Mouse (Mus musculus): ENCODE data around the gene Cenpu. TPM values are rescaled to one million over a fixed set of nuclear protein-coding genes. Genes with fewer than 3 reads are reported as not detected.
A peak's percentile ranks its signal among the peaks of the same experiment; 100 is the strongest.

Cenpu gene
- 10.2 and 12.5 TPM in 2 replicates for polyA plus RNA-seq (2014; fragmentation: Nextera tagmentation; extraction: Ambion mirVana)

DNA sequence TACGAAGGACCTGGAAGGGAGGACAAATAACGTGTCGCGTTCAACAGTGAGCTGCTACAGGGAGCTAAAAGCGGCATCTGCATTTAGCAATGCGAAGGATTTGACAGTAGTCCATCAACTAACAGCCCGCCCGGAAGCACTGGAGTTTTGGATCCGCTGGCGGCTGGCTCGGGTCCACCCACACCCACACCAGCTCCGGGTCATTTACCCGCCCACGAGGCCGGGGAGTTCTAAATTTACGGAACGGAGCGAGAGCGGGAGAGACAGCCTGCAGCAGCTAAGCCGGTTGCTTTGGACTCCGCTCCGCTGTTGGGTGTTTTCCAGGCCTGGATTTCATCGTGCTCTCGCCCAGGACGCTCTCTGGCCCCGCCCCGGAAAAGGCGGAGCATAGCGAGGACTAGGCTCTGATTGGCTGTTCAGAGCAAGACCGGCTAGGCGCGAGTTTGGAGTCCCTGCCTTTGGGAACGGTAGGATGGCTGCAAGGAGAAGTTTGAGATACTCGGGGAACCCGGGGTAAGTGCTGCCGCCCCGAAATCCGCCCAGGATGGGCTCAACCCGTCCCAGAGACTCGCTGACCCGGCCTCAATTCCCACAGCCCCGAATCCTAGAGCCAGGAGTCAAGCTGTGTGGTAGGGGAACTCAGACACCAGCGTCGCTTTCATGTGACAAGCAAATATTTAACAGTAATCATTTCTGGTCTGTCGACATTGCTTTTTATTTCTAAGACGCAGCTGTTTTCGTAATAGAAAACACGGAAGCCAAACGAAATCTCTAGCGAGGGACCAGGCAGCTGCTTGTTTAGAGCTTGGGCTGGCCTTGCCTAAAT, at the start of gene Cenpu:
Gene Cenpu (plus strand): TSS at position 414 of the 826 bp plus-strand sequence.
- peak; percentile 96 for ATAC-seq (ENCODE audit: insufficient number of reproducible peaks, insufficient read depth, low FRiP score, low read depth)
- H3K27ac ChIP-seq (replicated peaks in 1 of 2; ENCODE audit: control insufficient read depth in 1 of 2, insufficient read depth in 1 of 2, low read depth in 2 of 2, low read length in 2 of 2), result peak within 1 kb of the TSS; percentile 79 to 87
- H3K4me3 ChIP-seq (ENCODE audit: control insufficient read depth in 1 of 2, insufficient read depth in 1 of 2, low read depth in 1 of 2, low read length in 2 of 2), result peak within 1 kb of the TSS; percentile 54 to 91
- peaks cover 6 to 10% of the 10 kb centered on the region in 2 experiments for H3K4me1 ChIP-seq (ENCODE audit: control insufficient read depth in 2 of 2, insufficient read depth in 2 of 2, low read length in 2 of 2)
- peak within 1 kb of the TSS; percentile 72 for H3K9ac ChIP-seq (ENCODE audit: low read length)
- peak within 1 kb of the TSS; percentile 74 for H3K4me2 ChIP-seq (ENCODE audit: low read length)
- peaks cover 9% of the 10 kb centered on the region; the same call in 1 of the 2 replicates for H3K36me3 ChIP-seq (ENCODE audit: control insufficient read depth, insufficient read depth, low read length)
- H3K9me3 ChIP-seq (ENCODE audit: control insufficient read depth, low read length), result no peaks in the 10 kb centered on the region
- WGBS, result under 1% methylated on average over 50 of the region's 50 CpGs
- H3K27me3 ChIP-seq (ENCODE audit: control insufficient read depth, insufficient read depth, low read length), result no peaks in the 10 kb centered on the region

DNA sequence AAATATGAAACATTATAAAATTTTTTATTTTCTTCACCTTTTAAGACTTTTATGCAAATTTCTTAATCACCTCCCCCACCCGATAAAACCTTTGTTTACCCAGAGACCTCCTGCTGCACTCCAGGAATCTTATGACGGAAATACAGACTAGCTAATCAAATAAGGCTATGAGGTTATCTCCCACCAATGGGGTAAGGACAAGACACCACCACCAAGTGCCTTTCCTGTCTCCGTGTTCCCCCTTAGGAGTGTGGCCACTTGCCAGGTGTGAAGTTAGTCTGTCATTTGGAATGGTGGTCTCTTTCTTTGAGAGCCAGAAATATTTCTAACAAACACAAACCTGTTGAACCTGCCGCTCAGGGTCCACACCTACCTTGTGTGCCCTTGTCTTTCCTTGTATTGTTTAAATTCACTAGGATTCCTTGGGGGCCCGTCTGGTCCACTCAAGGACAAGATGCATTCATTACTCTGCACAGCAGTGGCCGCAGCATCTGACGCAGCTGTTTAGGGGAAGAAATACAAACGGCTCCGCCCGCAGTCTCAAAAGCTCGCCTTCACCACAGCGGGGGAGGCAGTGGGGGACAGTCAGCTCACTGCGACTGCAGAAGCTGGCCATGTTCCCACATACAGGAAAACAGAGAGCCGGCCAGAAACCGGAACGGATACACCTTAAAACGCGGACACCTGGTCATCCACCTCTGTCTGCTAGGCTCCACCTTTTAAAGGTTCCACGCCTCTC, 49.3 kb upstream of the Cenpu start:
- peak overlapping the region; percentile 35; the same call in 1 of the 2 replicates for H3K9ac ChIP-seq (ENCODE audit: low read length)

DNA sequence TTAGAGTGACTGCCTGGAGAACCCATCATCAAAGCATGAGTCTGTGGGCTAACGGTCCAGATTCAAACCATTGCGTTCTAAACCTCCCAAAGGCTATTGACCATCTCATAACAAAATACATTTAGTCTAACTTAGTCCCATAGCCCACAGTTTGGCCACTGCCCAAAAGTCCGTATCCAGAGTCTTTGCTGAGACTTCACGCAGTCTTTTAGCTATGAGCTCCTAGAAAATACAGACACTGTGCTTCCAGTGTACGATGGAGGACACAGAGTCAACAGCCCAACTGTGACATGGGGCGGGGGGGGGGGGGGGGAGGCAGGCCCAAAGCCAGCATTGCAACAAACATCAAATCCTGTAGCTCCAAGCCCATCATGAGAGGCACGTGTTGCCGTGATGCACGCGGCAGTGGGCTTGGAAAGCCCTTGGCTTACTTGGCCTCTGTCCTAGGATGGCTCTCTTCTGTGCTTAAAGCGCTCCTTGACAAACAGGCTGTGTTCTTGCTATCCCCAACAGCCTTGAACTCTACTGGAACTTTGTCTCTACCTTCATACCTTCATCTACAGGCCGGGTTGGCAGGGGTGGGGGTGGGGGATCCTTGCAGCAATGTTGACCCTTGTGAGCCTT, 48.6 kb upstream of the Cenpu start:
- Histone ChIP-seq H3K4me1 (ENCODE audit: control insufficient read depth in 2 of 2, insufficient read depth in 2 of 2, low read length in 2 of 2) (peaks cover 12 to 17% of the 10 kb centered on the region in 2 experiments), H3K9me3 (ENCODE audit: control insufficient read depth, low read length) (no peaks in the 10 kb centered on the region), H3K9ac (ENCODE audit: low read length) (no peak overlapping the region), H3K27me3 (ENCODE audit: control insufficient read depth, insufficient read depth, low read length) (no peaks in the 10 kb centered on the region), H3K4me2 (ENCODE audit: low read length) (peak overlapping the region; percentile 59), H3K4me3 (ENCODE audit: control insufficient read depth in 1 of 2, insufficient read depth in 1 of 2, low read depth in 1 of 2, low read length in 2 of 2) (peak overlapping the region in 1 of 2 experiments; percentile 23; a peak in 2 of 4 replicates), H3K36me3 (ENCODE audit: control insufficient read depth, insufficient read depth, low read length) (peaks cover 20% of the 10 kb centered on the region), H3K27ac (replicated peaks in 1 of 2; ENCODE audit: control insufficient read depth in 1 of 2, insufficient read depth in 1 of 2, low read depth in 2 of 2, low read length in 2 of 2) (no peak overlapping the region)
- WGBS, result 83% methylated on average over 11 of the region's 12 CpGs
- ATAC-seq (ENCODE audit: insufficient number of reproducible peaks, insufficient read depth, low FRiP score, low read depth), result no peak

More for the DNA sequence above, 49.3 kb upstream of the Cenpu start:
- Histone ChIP-seq H3K4me2 (ENCODE audit: low read length) (peak overlapping the region; percentile 59), H3K9me3 (ENCODE audit: control insufficient read depth, low read length) (no peaks in the 10 kb centered on the region), H3K4me1 (ENCODE audit: control insufficient read depth in 2 of 2, insufficient read depth in 2 of 2, low read length in 2 of 2) (peaks cover 16 to 22% of the 10 kb centered on the region in 2 experiments), H3K27me3 (ENCODE audit: control insufficient read depth, insufficient read depth, low read length) (no peaks in the 10 kb centered on the region), H3K4me3 (ENCODE audit: control insufficient read depth in 1 of 2, insufficient read depth in 1 of 2, low read depth in 1 of 2, low read length in 2 of 2) (peak overlapping the region; percentile 21 to 23), H3K36me3 (ENCODE audit: control insufficient read depth, insufficient read depth, low read length) (peaks cover 19% of the 10 kb centered on the region), H3K27ac (replicated peaks in 1 of 2; ENCODE audit: control insufficient read depth in 1 of 2, insufficient read depth in 1 of 2, low read depth in 2 of 2, low read length in 2 of 2) (no peak overlapping the region)
- ATAC-seq (ENCODE audit: insufficient number of reproducible peaks, insufficient read depth, low FRiP score, low read depth), result no peak
- 36% methylated on average over 19 of the region's 19 CpGs for WGBS

DNA sequence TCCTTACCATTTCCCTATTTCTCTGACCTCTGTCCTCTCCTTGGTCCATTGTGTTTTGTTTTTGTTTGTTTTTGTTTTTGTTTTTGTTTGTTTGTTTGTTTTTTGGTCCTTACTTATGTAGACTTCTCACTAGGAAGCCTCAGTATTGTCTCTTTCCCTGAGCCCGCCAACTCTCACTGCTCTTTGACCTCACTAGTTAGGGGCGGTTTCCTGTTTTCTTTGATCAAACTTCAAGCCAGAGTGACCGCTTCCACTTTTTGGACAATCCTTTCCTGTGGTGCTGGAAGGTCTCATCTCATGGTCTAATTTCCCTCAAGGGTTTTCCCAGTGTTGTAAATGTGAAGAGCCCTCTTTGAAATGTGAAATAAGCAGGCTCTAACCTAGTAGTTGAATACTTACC, 47.6 kb upstream of the Cenpu start:
- Histone ChIP-seq H3K9me3 (ENCODE audit: control insufficient read depth, low read length) (no peaks in the 10 kb centered on the region), H3K9ac (ENCODE audit: low read length) (no peak overlapping the region), H3K4me2 (ENCODE audit: low read length) (no peak overlapping the region), H3K27ac (replicated peaks in 1 of 2; ENCODE audit: control insufficient read depth in 1 of 2, insufficient read depth in 1 of 2, low read depth in 2 of 2, low read length in 2 of 2) (no peak overlapping the region), H3K4me3 (ENCODE audit: control insufficient read depth in 1 of 2, insufficient read depth in 1 of 2, low read depth in 1 of 2, low read length in 2 of 2) (no peak overlapping the region), H3K4me1 (ENCODE audit: control insufficient read depth in 2 of 2, insufficient read depth in 2 of 2, low read length in 2 of 2) (peaks cover 10 to 13% of the 10 kb centered on the region in 2 experiments), H3K36me3 (ENCODE audit: control insufficient read depth, insufficient read depth, low read length) (peaks cover 29% of the 10 kb centered on the region), H3K27me3 (ENCODE audit: control insufficient read depth, insufficient read depth, low read length) (no peaks in the 10 kb centered on the region)
- WGBS, result 72% methylated on average over 3 of the region's 3 CpGs
- ATAC-seq (ENCODE audit: insufficient number of reproducible peaks, insufficient read depth, low FRiP score, low read depth), result no peak

DNA sequence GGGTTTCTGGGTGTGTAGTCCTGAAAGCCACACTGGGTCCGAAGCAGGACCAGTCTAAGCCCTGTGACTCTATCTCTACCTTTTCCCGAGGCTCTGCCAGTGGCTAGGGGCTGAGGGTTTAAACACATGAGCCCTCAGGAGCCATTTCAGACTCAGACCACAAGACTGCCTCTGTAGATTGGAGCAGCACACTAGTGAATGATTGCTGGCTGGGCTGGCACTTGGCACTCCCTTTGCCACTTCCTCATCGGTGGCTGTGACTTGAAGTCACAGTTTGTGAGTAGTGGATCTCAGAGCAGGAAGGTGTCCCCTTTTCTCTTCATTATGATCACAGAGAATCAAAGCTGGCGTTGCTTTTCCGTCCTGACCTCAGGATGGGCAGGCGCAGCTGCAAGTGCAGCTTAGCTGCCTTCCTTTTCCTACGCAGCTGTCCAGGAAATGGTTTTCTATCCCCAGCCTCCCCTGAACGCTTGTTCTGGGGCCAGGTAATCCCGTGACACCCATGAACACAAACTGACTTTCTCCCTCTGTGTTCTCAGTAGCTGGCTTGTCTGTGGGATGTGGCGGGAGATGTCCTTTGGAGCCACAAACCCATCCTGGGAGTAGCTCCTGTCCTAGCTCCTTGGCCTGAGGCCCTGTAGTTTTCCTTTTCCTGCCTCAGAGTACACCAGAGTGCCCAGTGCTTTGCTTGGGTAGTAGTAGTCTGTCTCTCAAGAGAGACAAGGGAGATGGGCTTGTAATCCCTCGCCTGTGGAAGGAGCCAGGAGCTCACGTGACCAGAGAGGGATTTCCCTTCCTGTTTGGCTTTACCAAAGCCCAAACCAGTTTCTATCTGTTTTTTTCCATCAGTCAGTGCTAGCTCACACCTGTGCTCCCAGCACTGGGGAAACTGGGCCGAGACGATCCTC, 43.1 kb upstream of the Cenpu start:
- H3K27ac ChIP-seq (replicated peaks in 1 of 2; ENCODE audit: control insufficient read depth in 1 of 2, insufficient read depth in 1 of 2, low read depth in 2 of 2, low read length in 2 of 2), result no peak overlapping the region
- H3K4me1 ChIP-seq (ENCODE audit: control insufficient read depth in 2 of 2, insufficient read depth in 2 of 2, low read length in 2 of 2), result peaks cover 0 to 5% of the 10 kb centered on the region in 2 experiments; a peak in 2 of 4 replicates
- no peaks in the 10 kb centered on the region for H3K27me3 ChIP-seq (ENCODE audit: control insufficient read depth, insufficient read depth, low read length)
- 79% methylated on average over 14 of the region's 14 CpGs for WGBS
- H3K36me3 ChIP-seq (ENCODE audit: control insufficient read depth, insufficient read depth, low read length), result peaks cover 51% of the 10 kb centered on the region
- peak; percentile 21; the same call in 1 of the 2 replicates for ATAC-seq (ENCODE audit: insufficient number of reproducible peaks, insufficient read depth, low FRiP score, low read depth)
- no peak overlapping the region for H3K9ac ChIP-seq (ENCODE audit: low read length)
- H3K4me3 ChIP-seq (ENCODE audit: control insufficient read depth in 1 of 2, insufficient read depth in 1 of 2, low read depth in 1 of 2, low read length in 2 of 2), result no peak overlapping the region
- H3K4me2 ChIP-seq (ENCODE audit: low read length), result no peak overlapping the region
- no peaks in the 10 kb centered on the region for H3K9me3 ChIP-seq (ENCODE audit: control insufficient read depth, low read length)

DNA sequence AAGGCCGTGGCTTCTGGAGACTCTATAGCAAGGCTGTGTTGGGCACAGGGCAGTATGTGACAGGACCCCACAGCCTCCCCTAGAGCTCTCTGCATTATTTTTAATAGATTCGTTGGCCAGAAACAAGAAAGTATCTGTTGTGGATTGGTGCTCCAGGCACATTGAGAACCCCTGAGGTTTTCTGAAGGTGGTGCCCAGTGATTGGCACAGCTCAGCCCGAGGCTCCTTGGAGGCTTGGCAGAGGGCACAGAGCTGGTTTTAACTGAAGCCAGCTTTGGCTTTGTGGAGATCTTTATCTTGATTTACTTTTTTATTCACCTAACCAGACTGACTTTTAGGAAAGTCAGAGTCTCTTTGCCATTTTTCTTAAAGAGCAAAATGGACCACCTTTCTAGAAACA, 42.4 kb upstream of the Cenpu start:
- Histone ChIP-seq H3K36me3 (ENCODE audit: control insufficient read depth, insufficient read depth, low read length) (peaks cover 53% of the 10 kb centered on the region), H3K4me1 (ENCODE audit: control insufficient read depth in 2 of 2, insufficient read depth in 2 of 2, low read length in 2 of 2) (peaks cover 0 to 5% of the 10 kb centered on the region in 2 experiments; a peak in 1 of 4 replicates), H3K27ac (replicated peaks in 1 of 2; ENCODE audit: control insufficient read depth in 1 of 2, insufficient read depth in 1 of 2, low read depth in 2 of 2, low read length in 2 of 2) (no peak overlapping the region), H3K4me2 (ENCODE audit: low read length) (no peak overlapping the region), H3K27me3 (ENCODE audit: control insufficient read depth, insufficient read depth, low read length) (no peaks in the 10 kb centered on the region), H3K9me3 (ENCODE audit: control insufficient read depth, low read length) (no peaks in the 10 kb centered on the region), H3K4me3 (ENCODE audit: control insufficient read depth in 1 of 2, insufficient read depth in 1 of 2, low read depth in 1 of 2, low read length in 2 of 2) (no peak overlapping the region), H3K9ac (ENCODE audit: low read length) (no peak overlapping the region)
- no peak for ATAC-seq (ENCODE audit: insufficient number of reproducible peaks, insufficient read depth, low FRiP score, low read depth)
- 84% methylated on average over 3 of the region's 3 CpGs for WGBS
